Mouse (Mus musculus) G1E (cell line): ENCODE measurements at regions not wholly inside any gene's neighbourhood (a gene's known extent, or its start where the extent isn't known, plus 50 kb on each side); places are given as distances from the start of the nearest gene placed in this dataset.

Experiments
- ATAC-seq: 2 replicates; pipeline ENCODE4 v1.8.0; 2016; ENCODE audit warnings: mild to moderate bottlenecking; ENCODE audit not compliant: insufficient number of reproducible peaks, poor library complexity, low FRiP score, severe bottlenecking; ENCODE audit errors: extremely low read depth
- DNase-seq: peaks from one replicate; pipeline ENCODE4 v3.0.0; 2012; ENCODE audit warnings: low spot score
- H3K27me3 ChIP-seq: 2 replicates; pipeline ENCODE4 v1.6.1; 2012; ENCODE audit warnings: mild to moderate bottlenecking, low read length, inconsistent platforms; ENCODE audit not compliant: insufficient read depth
- H3K36me3 ChIP-seq: replicated peaks from 2 replicates; pipeline ENCODE3; 2012; ENCODE audit warnings: mild to moderate bottlenecking, inconsistent platforms
- H3K4me1 ChIP-seq: 2 replicates; pipeline ENCODE4 v1.6.1; 2012; ENCODE audit warnings: low read depth, low read length, inconsistent platforms, mixed read lengths; ENCODE audit not compliant: insufficient read depth
- H3K4me3 ChIP-seq: 2 replicates; pipeline ENCODE4 v1.5.1; 2012; ENCODE audit warnings: low read depth, mild to moderate bottlenecking, inconsistent platforms, low read length, moderate library complexity, mixed read lengths
- H3K9me3 ChIP-seq: replicated peaks from 2 replicates; pipeline ENCODE4 v1.6.1; 2012; ENCODE audit warnings: inconsistent platforms
- CTCF ChIP-seq: IDR thresholded peaks from 2 replicates; pipeline ENCODE4 v1.5.1; 2012; ENCODE audit warnings: low read depth, low read length, inconsistent platforms, mixed read lengths
- GATA1 ChIP-seq: IDR thresholded peaks from 2 replicates; pipeline ENCODE4 v1.6.1; 2012; ENCODE audit warnings: borderline replicate concordance, low read length, inconsistent platforms, mixed read lengths
- GATA2 ChIP-seq: IDR thresholded peaks from 2 replicates; pipeline ENCODE4 v1.6.1; 2012; ENCODE audit warnings: low read depth, low read length, inconsistent platforms, borderline replicate concordance
- POLR2AphosphoS5 ChIP-seq: IDR thresholded peaks from 2 replicates; pipeline ENCODE4 v1.6.1; 2012; ENCODE audit warnings: low read depth, low read length, inconsistent platforms; ENCODE audit not compliant: insufficient replicate concordance
- TAL1 ChIP-seq: conservative IDR thresholded peaks from 2 replicates; pipeline ENCODE4 v1.6.1; 2012; ENCODE audit warnings: low read depth, low read length, inconsistent platforms, mixed read lengths

DNA sequence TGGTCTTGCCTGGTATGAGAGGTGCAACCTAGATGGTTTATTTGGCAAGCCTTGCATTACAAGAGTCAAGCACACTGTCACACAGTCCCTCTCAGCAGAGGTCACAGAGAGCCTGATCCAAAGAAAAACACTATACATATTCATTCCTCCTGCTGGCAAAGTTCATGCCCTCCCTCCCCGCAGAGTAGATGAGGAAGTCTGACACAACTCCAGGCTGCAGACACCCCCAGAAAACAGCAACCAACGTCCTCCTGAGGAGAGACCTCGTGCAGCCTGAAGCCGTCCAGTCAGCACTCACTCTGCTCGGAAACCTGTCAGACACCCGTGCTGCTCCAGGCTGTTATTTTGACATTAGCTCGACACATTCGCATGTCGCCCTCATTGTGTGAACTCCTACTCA lies 302.4 kb upstream of the G2e3 start:
- no peaks in the 10 kb centered on the region for H3K36me3 ChIP-seq
- no peak overlapping the region for H3K4me3 ChIP-seq
- TF ChIP-seq POLR2AphosphoS5 (no peak), GATA2 (no peak), GATA1 (no peak), CTCF (no peak)

DNA sequence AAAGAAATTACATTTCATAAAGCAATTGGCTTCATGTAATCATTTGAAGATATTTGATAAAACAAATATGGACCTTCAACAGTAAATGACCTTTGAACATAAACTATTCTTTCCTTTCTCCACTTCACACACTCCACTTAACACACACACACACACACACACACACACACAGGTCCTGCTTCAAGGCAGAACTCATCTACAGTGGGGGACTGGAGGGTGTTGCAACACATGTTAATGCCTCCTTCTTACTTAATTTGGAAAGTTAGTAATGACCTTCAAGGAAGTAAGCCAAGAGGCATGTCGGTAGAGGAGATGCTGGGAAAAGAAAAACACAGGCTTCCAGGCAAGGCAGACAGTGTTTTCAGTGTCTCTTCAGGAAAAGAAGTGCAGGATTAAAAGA lies 302.8 kb upstream of the G2e3 start:
- no peaks in the 10 kb centered on the region for H3K36me3 ChIP-seq
- TF ChIP-seq GATA2 = no peak
- TF ChIP-seq TAL1 = no peak
- no peak for TF ChIP-seq CTCF
- TF ChIP-seq POLR2AphosphoS5 = no peak
- no peak for TF ChIP-seq GATA1
- ATAC-seq = no peak
- no peak overlapping the region for H3K4me3 ChIP-seq
- no peak for DNase-seq
- H3K4me1 ChIP-seq = no peaks in the 10 kb centered on the region
- H3K27me3 ChIP-seq = no peaks in the 10 kb centered on the region
- H3K9me3 ChIP-seq = peaks cover 17% of the 10 kb centered on the region

More for the DNA sequence above, 302.4 kb upstream of the G2e3 start:
- ATAC-seq = no peak
- Histone ChIP-seq H3K9me3 (peaks cover 17% of the 10 kb centered on the region), H3K27me3 (no peaks in the 10 kb centered on the region), H3K4me1 (no peaks in the 10 kb centered on the region)
- DNase-seq = no peak

GRCm38 (mm10) chr12:51032193-51032592 lies 315.7 kb upstream of the G2e3 start:
- Histone ChIP-seq H3K4me3 (no peak overlapping the region), H3K9me3 (peaks cover 2% of the 10 kb centered on the region), H3K36me3 (no peaks in the 10 kb centered on the region), H3K4me1 (no peaks in the 10 kb centered on the region), H3K27me3 (no peaks in the 10 kb centered on the region)
- DNase-seq (no peak), ATAC-seq (no peak)
- TF ChIP-seq GATA1 = no peak
- TF ChIP-seq CTCF = no peak
- TF ChIP-seq TAL1 = no peak

GRCm38 (mm10) chr12:51028601-51029174 lies 319.2 kb upstream of the G2e3 start:
- Histone ChIP-seq H3K36me3 (no peaks in the 10 kb centered on the region), H3K9me3 (peaks cover 11% of the 10 kb centered on the region), H3K4me1 (no peaks in the 10 kb centered on the region), H3K27me3 (no peaks in the 10 kb centered on the region), H3K4me3 (no peak overlapping the region)
- ATAC-seq (no peak), DNase-seq (no peak)
- TF ChIP-seq TAL1 (no peak), CTCF (no peak), GATA2 (no peak), POLR2AphosphoS5 (no peak), GATA1 (no peak)

DNA sequence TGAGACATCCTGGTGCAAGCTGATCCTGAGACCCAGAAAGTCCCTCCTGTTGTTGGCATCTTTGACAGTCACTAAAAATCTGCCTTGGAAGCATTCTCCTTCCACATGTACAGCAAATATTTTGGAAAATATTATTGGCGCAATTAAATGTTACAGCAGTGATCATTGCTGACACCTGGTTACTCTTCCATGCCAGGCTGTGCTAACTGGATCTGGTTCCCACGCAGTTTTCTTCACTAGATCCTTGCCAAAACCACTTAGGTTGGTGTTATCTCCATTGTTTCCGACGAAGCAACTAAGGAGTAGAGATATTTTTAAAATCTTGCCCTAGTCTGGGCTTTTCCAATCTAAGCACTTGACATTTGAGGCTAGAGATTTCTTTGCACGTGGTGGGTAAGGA lies 321.8 kb upstream of the G2e3 start:
- Histone ChIP-seq H3K4me1 (no peaks in the 10 kb centered on the region), H3K9me3 (peaks cover 14% of the 10 kb centered on the region), H3K36me3 (no peaks in the 10 kb centered on the region), H3K27me3 (no peaks in the 10 kb centered on the region), H3K4me3 (no peak overlapping the region)
- TF ChIP-seq CTCF = no peak
- ATAC-seq (no peak), DNase-seq (no peak)

- no peak for DNase-seq
- Histone ChIP-seq H3K9me3 (peaks cover 14% of the 10 kb centered on the region), H3K36me3 (no peaks in the 10 kb centered on the region), H3K27me3 (no peaks in the 10 kb centered on the region), H3K4me1 (no peaks in the 10 kb centered on the region), H3K4me3 (no peak overlapping the region)
- TF ChIP-seq POLR2AphosphoS5 = no peak
- no peak for TF ChIP-seq GATA2
- TF ChIP-seq CTCF = no peak
- TF ChIP-seq TAL1 = no peak
- no peak for TF ChIP-seq GATA1
- ATAC-seq = no peak
Observed at GRCm38 (mm10) chr12:51025531-51025930, 322.3 kb upstream of the G2e3 start.
